Mouse (Mus musculus) midbrain, embryonic 15.5 days (tissue): ENCODE data around the gene Gpsm1. TPM values are rescaled to one million over a fixed set of nuclear protein-coding genes. Genes with fewer than 3 reads are reported as not detected.

ENCODE experiments used
- polyA plus RNA-seq: library from polyadenylated mRNA; unstranded; fragments of >200 nt; fragmentation: Nextera tagmentation; extraction: Ambion mirVana; gene quantifications from 2 replicates; pipeline ENCODE4 v1.2.1, GENCODE M21; 2015

The Gpsm1 gene
- polyA plus RNA-seq, 1 experiment from 2014 or later, result 216 TPM

Other genes starting within 250 kb of the Gpsm1 start
- 14.3 and 16.9 TPM in 2 replicates for gene Nacc2, start 192.3 kb upstream of the Gpsm1 start, polyA plus RNA-seq
- 0.13 TPM in 1 of 2 replicates, not detected in the other for gene Lhx3, start 107.2 kb upstream of the Gpsm1 start, polyA plus RNA-seq
- gene Qsox2, start 78.0 kb upstream of the Gpsm1 start, polyA plus RNA-seq, result 16.8 and 18.1 TPM in 2 replicates
- 0.18 and 0.25 TPM in 2 replicates for gene Ccdc187, start 21.0 kb upstream of the Gpsm1 start, polyA plus RNA-seq
- 27.6 and 29.8 TPM in 2 replicates for gene Dnlz, start 36.6 kb downstream of the Gpsm1 start, polyA plus RNA-seq
- gene Card9, start 45.4 kb downstream of the Gpsm1 start, polyA plus RNA-seq, result 1.6 and 2.9 TPM in 2 replicates
- gene Snapc4, start 65.1 kb downstream of the Gpsm1 start, polyA plus RNA-seq, result 33.0 and 40.0 TPM in 2 replicates
- 175 and 181 TPM in 2 replicates for gene Entr1, start 73.8 kb downstream of the Gpsm1 start, polyA plus RNA-seq
- gene Pmpca, start 73.8 kb downstream of the Gpsm1 start, polyA plus RNA-seq, result 92.1 and 97.6 TPM in 2 replicates
- gene Inpp5e, start 93.7 kb downstream of the Gpsm1 start, polyA plus RNA-seq, result 27.7 and 28.6 TPM in 2 replicates
- 21.3 and 21.5 TPM in 2 replicates for gene Sec16a, start 129.7 kb downstream of the Gpsm1 start, polyA plus RNA-seq
- 15.6 and 17.6 TPM in 2 replicates for gene Notch1, start 201.1 kb downstream of the Gpsm1 start, polyA plus RNA-seq